Mouse (Mus musculus): ENCODE measurements around the gene Ang4.

- TF ChIP-seq CTCF (IDR thresholded peaks at IDR 0.05; ENCODE audit: extremely low read depth, insufficient read depth, low read length) (no peak), POLR2A (IDR thresholded peaks at IDR 0.05; ENCODE audit: extremely low read depth, insufficient read depth, low read length) (no peak)
These were observed at the start of gene Ang4 for GRCm38 (mm10) chr14:51773490-51773889.

Data from cortical plate, adult 2 months (tissue).